Mouse (Mus musculus): Measurements from ENCODE around the gene Ccl1.
A peak's percentile ranks its signal among the peaks of the same experiment; 100 is the strongest.

Ccl1 gene

GRCm38 (mm10) chr11:82305590-82305989, at the start of gene Ccl1:
Gene Ccl1 (minus strand): TSS chr11:82305690.
- DNase-seq (ENCODE audit: low read depth, low spot score): no peak

GRCm38 (mm10) chr11:82351039-82351438, 45.5 kb upstream of the Ccl1 start:
- no peak for DNase-seq (ENCODE audit: low read depth, low spot score)

GRCm38 (mm10) chr11:82340900-82341299, 35.4 kb upstream of the Ccl1 start:
- no peak for DNase-seq (ENCODE audit: low read depth, low spot score)

- DNase-seq (ENCODE audit: low read depth, low spot score): no peak
These were observed 34.9 kb upstream of the Ccl1 start for GRCm38 (mm10) chr11:82340416-82340815.

GRCm38 (mm10) chr11:82339921-82340401, 34.5 kb upstream of the Ccl1 start:
- no peak for DNase-seq (ENCODE audit: low read depth, low spot score)

- no peak for DNase-seq (ENCODE audit: low read depth, low spot score)
These were observed 7.7 kb upstream of the Ccl1 start for GRCm38 (mm10) chr11:82313153-82313552.

GRCm38 (mm10) chr11:82310336-82311045, 5.0 kb upstream of the Ccl1 start:
- no peak for DNase-seq (ENCODE audit: low read depth, low spot score)

- no peak for DNase-seq (ENCODE audit: low read depth, low spot score)
These were observed 7.6 kb downstream of the Ccl1 start for GRCm38 (mm10) chr11:82297895-82298294.

- DNase-seq (ENCODE audit: low read depth, low spot score): no peak
These were observed 14.6 kb downstream of the Ccl1 start for GRCm38 (mm10) chr11:82290841-82291240.

GRCm38 (mm10) chr11:82274149-82274812, 31.2 kb downstream of the Ccl1 start:
- no peak for DNase-seq (ENCODE audit: low read depth, low spot score)

- DNase-seq (ENCODE audit: low read depth, low spot score): no peak
These were observed 46.4 kb downstream of the Ccl1 start for GRCm38 (mm10) chr11:82259131-82259530.

- DNase-seq (ENCODE audit: low read depth, low spot score): no peak
These were observed 49.9 kb downstream of the Ccl1 start for GRCm38 (mm10) chr11:82255601-82256000.

GRCm38 (mm10) chr11:82253421-82253820, 52.1 kb downstream of the Ccl1 start:
- DNase-seq (ENCODE audit: low read depth, low spot score): no peak

- DNase-seq (ENCODE audit: low read depth, low spot score): no peak
These were observed 54.2 kb downstream of the Ccl1 start for GRCm38 (mm10) chr11:82251251-82251650.

- no peak for DNase-seq (ENCODE audit: low read depth, low spot score)
These were observed 55.5 kb downstream of the Ccl1 start for GRCm38 (mm10) chr11:82249945-82250344.

- no peak for DNase-seq (ENCODE audit: low read depth, low spot score)
These were observed 68.1 kb downstream of the Ccl1 start for GRCm38 (mm10) chr11:82237439-82237838.

- DNase-seq (ENCODE audit: low read depth, low spot score): peak; percentile 72
These were observed 69.8 kb downstream of the Ccl1 start for GRCm38 (mm10) chr11:82235551-82236207.

- DNase-seq (ENCODE audit: low read depth, low spot score): no peak
These were observed 71.5 kb downstream of the Ccl1 start for GRCm38 (mm10) chr11:82233991-82234390.

GRCm38 (mm10) chr11:82226976-82227375, 78.5 kb downstream of the Ccl1 start:
- no peak for DNase-seq (ENCODE audit: low read depth, low spot score)

GRCm38 (mm10) chr11:82225936-82226335, 79.6 kb downstream of the Ccl1 start:
- DNase-seq (ENCODE audit: low read depth, low spot score): no peak

- no peak for DNase-seq (ENCODE audit: low read depth, low spot score)
These were observed 89.0 kb downstream of the Ccl1 start for GRCm38 (mm10) chr11:82216531-82216930.

GRCm38 (mm10) chr11:82214405-82214804, 91.1 kb downstream of the Ccl1 start:
- peak; percentile 81 for DNase-seq (ENCODE audit: low read depth, low spot score)
